Mouse (Mus musculus) kidney, adult 18-20 months (tissue): Measurements from ENCODE around the gene Tpd52l2.
"Not testable (repeated sequence)": the region's sequence is repeated elsewhere in the genome, so short reads cannot be mapped to it uniquely, and the experiment has no call there.

Experiments
- DNase-seq: peaks from one replicate; pipeline ENCODE4 v3.0.0; 2021

Gene Tpd52l2

GRCm38 (mm10) chr2:181487338-181488277, 9.3 kb upstream of the Tpd52l2 start:
- peak; percentile 68 for DNase-seq

- DNase-seq = peak; percentile 27
These were observed 5.3 kb upstream of the Tpd52l2 start for GRCm38 (mm10) chr2:181491432-181492205.

- no peak for DNase-seq
These were observed 4.7 kb upstream of the Tpd52l2 start for GRCm38 (mm10) chr2:181492206-181492605.

GRCm38 (mm10) chr2:181493156-181493927, 3.6 kb upstream of the Tpd52l2 start, which contains the start of gene Abhd16b:
TSS of gene Abhd16b (plus strand) at chr2:181493206.
- no peak for DNase-seq

- DNase-seq = no peak
These were observed 2.5 kb upstream of the Tpd52l2 start for GRCm38 (mm10) chr2:181494266-181494945.

GRCm38 (mm10) chr2:181495845-181496244, 1.1 kb upstream of the Tpd52l2 start:
- not testable (repeated sequence) for DNase-seq

GRCm38 (mm10) chr2:181496281-181496680, 661 bp upstream of the Tpd52l2 start:
- DNase-seq = peak; percentile 58

GRCm38 (mm10) chr2:181497548-181497875, 570 bp downstream of the Tpd52l2 start:
- peak; percentile 71 for DNase-seq

- no peak for DNase-seq
These were observed 1.7 kb downstream of the Tpd52l2 start for GRCm38 (mm10) chr2:181498644-181499043.

- DNase-seq = no peak
These were observed 12.2 kb downstream of the Tpd52l2 start for GRCm38 (mm10) chr2:181509191-181509590.

GRCm38 (mm10) chr2:181511231-181511630, 14.3 kb downstream of the Tpd52l2 start:
- no peak for DNase-seq

GRCm38 (mm10) chr2:181519201-181519600, 22.3 kb downstream of the Tpd52l2 start:
- DNase-seq = no peak

GRCm38 (mm10) chr2:181520118-181520935, 23.4 kb downstream of the Tpd52l2 start, which contains the start of gene Dnajc5:
TSS of gene Dnajc5 (plus strand) at chr2:181520485.
- peak; percentile 98 for DNase-seq

GRCm38 (mm10) chr2:181520936-181521227, 23.9 kb downstream of the Tpd52l2 start:
- DNase-seq = no peak

- DNase-seq = no peak
These were observed 24.5 kb downstream of the Tpd52l2 start for GRCm38 (mm10) chr2:181521491-181521890.

- DNase-seq = peak; percentile 24
These were observed 25.9 kb downstream of the Tpd52l2 start for GRCm38 (mm10) chr2:181522811-181523210.

GRCm38 (mm10) chr2:181525526-181525925, 28.6 kb downstream of the Tpd52l2 start:
- DNase-seq = no peak

GRCm38 (mm10) chr2:181529076-181529475, 32.1 kb downstream of the Tpd52l2 start:
- DNase-seq = no peak

GRCm38 (mm10) chr2:181532589-181532988, 35.6 kb downstream of the Tpd52l2 start:
- DNase-seq = no peak

- DNase-seq = no peak
These were observed 39.5 kb downstream of the Tpd52l2 start for GRCm38 (mm10) chr2:181536410-181536809.

GRCm38 (mm10) chr2:181537444-181538047, 40.6 kb downstream of the Tpd52l2 start:
- DNase-seq = no peak
